Mouse (Mus musculus): ENCODE measurements around the gene Mllt10. TPM values are rescaled to one million over a fixed set of nuclear protein-coding genes. Genes with fewer than 3 reads are reported as not detected.
A peak's percentile ranks its signal among the peaks of the same experiment; 100 is the strongest.

Mllt10 gene
- polyA plus RNA-seq, 1 experiment from 2014 or later: 75.3 TPM

DNA sequence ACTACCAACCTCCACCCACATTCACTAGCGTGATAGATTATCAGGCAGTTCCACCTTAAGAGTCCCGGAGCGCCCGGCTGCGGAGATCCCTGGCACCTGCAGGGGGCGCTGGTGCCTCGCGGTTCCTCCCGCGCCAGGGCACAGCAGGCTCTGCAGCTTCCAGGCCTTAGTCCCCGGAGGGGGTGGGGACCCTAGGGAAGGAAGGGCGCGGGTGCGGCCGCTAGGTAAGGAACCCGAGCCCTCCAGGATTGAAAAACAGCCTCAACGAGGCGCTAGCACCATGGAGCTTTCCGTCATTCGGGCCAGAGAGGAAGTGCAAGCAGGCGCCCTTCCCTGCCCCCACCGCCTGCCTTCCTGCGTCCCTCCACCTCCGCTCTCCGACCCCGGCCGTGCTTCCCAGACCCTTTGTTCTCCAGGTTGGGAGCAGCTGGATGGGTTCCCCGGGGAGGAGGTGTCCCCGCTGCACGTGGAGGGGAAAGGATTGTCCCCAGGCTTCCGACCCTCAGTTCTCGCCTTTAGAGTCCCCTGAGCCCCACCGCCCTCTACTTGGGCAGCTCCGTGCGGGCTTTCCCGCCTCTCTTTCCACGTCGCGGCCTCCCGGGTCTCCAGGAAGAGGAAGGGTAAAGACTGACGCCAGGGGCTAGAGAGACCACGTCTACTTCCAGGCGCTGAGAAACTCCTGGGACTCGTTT lies 27.4 kb upstream of the Mllt10 start:
- WGBS: 0% methylated on average over 44 of the region's 44 CpGs
- peak overlapping the region; percentile 99 for H3K4me2 ChIP-seq
- peak; percentile 90 for ATAC-seq
- H3K36me3 ChIP-seq (ENCODE audit: poor library complexity, severe bottlenecking): no peaks in the 10 kb centered on the region
- peak overlapping the region; percentile 94 for H3K9ac ChIP-seq
- H3K4me1 ChIP-seq: peaks cover 68% of the 10 kb centered on the region
- peak overlapping the region; percentile 99 for H3K27ac ChIP-seq
- no peaks in the 10 kb centered on the region for H3K9me3 ChIP-seq (replicated peaks)
- no peaks in the 10 kb centered on the region for H3K27me3 ChIP-seq
- peak overlapping the region; percentile 60 for H3K4me3 ChIP-seq

GRCm38 (mm10) chr2:18028140-18029021 lies 26.7 kb upstream of the Mllt10 start:
- ATAC-seq: peak; percentile 65
- Histone ChIP-seq H3K36me3 (ENCODE audit: poor library complexity, severe bottlenecking) (no peaks in the 10 kb centered on the region), H3K4me3 (peak overlapping the region; percentile 60), H3K4me1 (peaks cover 75% of the 10 kb centered on the region), H3K9ac (peak overlapping the region; percentile 94), H3K27me3 (no peaks in the 10 kb centered on the region), H3K27ac (peak overlapping the region; percentile 99), H3K4me2 (peak overlapping the region; percentile 99), H3K9me3 (replicated peaks) (no peaks in the 10 kb centered on the region)
- under 1% methylated on average over 60 of the region's 61 CpGs for WGBS

DNA sequence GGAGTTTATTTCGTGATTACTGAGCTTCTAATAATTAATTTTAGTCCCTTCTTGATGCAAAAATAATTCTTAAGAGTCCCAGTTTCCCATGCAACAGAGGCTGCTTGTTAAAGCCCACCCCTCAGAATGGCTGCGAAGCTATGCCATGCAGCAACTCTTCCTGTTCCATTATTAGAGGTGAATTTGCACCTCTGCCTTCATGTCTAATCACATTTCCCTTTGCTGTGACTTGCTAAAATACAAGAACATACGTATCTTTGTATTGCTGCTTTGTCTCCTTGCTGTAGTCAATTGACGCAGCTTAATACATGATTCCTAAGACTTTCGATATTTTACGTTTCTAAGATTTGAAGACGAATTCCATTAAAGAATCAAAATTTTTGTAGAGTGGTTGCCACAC lies 25.4 kb upstream of the Mllt10 start:
- 25% methylated on average over 7 of the region's 7 CpGs for WGBS
- H3K4me3 ChIP-seq: peak overlapping the region; percentile 11; the same call in 1 of the 2 replicates
- H3K9ac ChIP-seq: peak overlapping the region; percentile 17; the same call in 1 of the 2 replicates
- no peak for ATAC-seq
- H3K27me3 ChIP-seq: no peaks in the 10 kb centered on the region
- H3K36me3 ChIP-seq (ENCODE audit: poor library complexity, severe bottlenecking): no peaks in the 10 kb centered on the region
- peak overlapping the region; percentile 47 for H3K4me2 ChIP-seq
- peak overlapping the region; percentile 17 for H3K27ac ChIP-seq
- no peaks in the 10 kb centered on the region for H3K9me3 ChIP-seq (replicated peaks)
- peaks cover 77% of the 10 kb centered on the region for H3K4me1 ChIP-seq

- peaks cover 72% of the 10 kb centered on the region for H3K4me1 ChIP-seq
- peak overlapping the region; percentile 44; the same call in 1 of the 2 replicates for H3K4me3 ChIP-seq
- 7% methylated on average over 8 of the region's 8 CpGs for WGBS
- H3K27me3 ChIP-seq: no peaks in the 10 kb centered on the region
- peak overlapping the region; percentile 87 for H3K9ac ChIP-seq
- H3K4me2 ChIP-seq: peak overlapping the region; percentile 93
- ATAC-seq: no peak
- no peaks in the 10 kb centered on the region for H3K9me3 ChIP-seq (replicated peaks)
- H3K36me3 ChIP-seq (ENCODE audit: poor library complexity, severe bottlenecking): no peaks in the 10 kb centered on the region
- peak overlapping the region; percentile 48 for H3K27ac ChIP-seq
Measured at GRCm38 (mm10) chr2:18030581-18030980, 24.5 kb upstream of the Mllt10 start.

GRCm38 (mm10) chr2:18031271-18031821 lies 23.7 kb upstream of the Mllt10 start:
- H3K9ac ChIP-seq: peak overlapping the region; percentile 87
- peak overlapping the region; percentile 44 for H3K4me3 ChIP-seq
- ATAC-seq: no peak
- H3K27ac ChIP-seq: peak overlapping the region; percentile 49
- peaks cover 65% of the 10 kb centered on the region for H3K4me1 ChIP-seq
- no peaks in the 10 kb centered on the region for H3K36me3 ChIP-seq (ENCODE audit: poor library complexity, severe bottlenecking)
- no peaks in the 10 kb centered on the region for H3K27me3 ChIP-seq
- 2% methylated on average over 26 of the region's 26 CpGs for WGBS
- H3K9me3 ChIP-seq (replicated peaks): no peaks in the 10 kb centered on the region
- H3K4me2 ChIP-seq: peak overlapping the region; percentile 93

- Histone ChIP-seq H3K9ac (peak overlapping the region; percentile 87), H3K27ac (peak overlapping the region; percentile 46), H3K36me3 (ENCODE audit: poor library complexity, severe bottlenecking) (no peaks in the 10 kb centered on the region), H3K9me3 (replicated peaks) (no peaks in the 10 kb centered on the region), H3K27me3 (no peaks in the 10 kb centered on the region), H3K4me1 (peaks cover 58% of the 10 kb centered on the region), H3K4me3 (peak overlapping the region; percentile 44), H3K4me2 (peak overlapping the region; percentile 93)
- no peak for ATAC-seq
- 1% methylated on average over 32 of the region's 34 CpGs for WGBS
Measured at GRCm38 (mm10) chr2:18031831-18032537, 23.1 kb upstream of the Mllt10 start.

GRCm38 (mm10) chr2:18032538-18032895 lies 22.5 kb upstream of the Mllt10 start:
- Histone ChIP-seq H3K9me3 (replicated peaks) (no peaks in the 10 kb centered on the region), H3K9ac (peak overlapping the region; percentile 87), H3K36me3 (ENCODE audit: poor library complexity, severe bottlenecking) (no peaks in the 10 kb centered on the region), H3K27ac (no peak overlapping the region), H3K27me3 (no peaks in the 10 kb centered on the region), H3K4me2 (peak overlapping the region; percentile 93), H3K4me3 (peak overlapping the region; percentile 44; the same call in 1 of the 2 replicates), H3K4me1 (peaks cover 56% of the 10 kb centered on the region)
- no peak for ATAC-seq
- 27% methylated on average over 5 of the region's 5 CpGs for WGBS

- H3K4me1 ChIP-seq: peaks cover 65% of the 10 kb centered on the region
- H3K9ac ChIP-seq: peak overlapping the region; percentile 87
- no peaks in the 10 kb centered on the region for H3K9me3 ChIP-seq (replicated peaks)
- 20% methylated on average over 10 of the region's 10 CpGs for WGBS
- H3K4me2 ChIP-seq: peak overlapping the region; percentile 93
- no peaks in the 10 kb centered on the region for H3K27me3 ChIP-seq
- peak overlapping the region; percentile 28; the same call in 1 of the 2 replicates for H3K27ac ChIP-seq
- peak overlapping the region; percentile 44; the same call in 1 of the 2 replicates for H3K4me3 ChIP-seq
- H3K36me3 ChIP-seq (ENCODE audit: poor library complexity, severe bottlenecking): no peaks in the 10 kb centered on the region
- peak; percentile 9; the same call in 1 of the 2 replicates for ATAC-seq
Measured at GRCm38 (mm10) chr2:18033166-18034108, 21.6 kb upstream of the Mllt10 start.

DNA sequence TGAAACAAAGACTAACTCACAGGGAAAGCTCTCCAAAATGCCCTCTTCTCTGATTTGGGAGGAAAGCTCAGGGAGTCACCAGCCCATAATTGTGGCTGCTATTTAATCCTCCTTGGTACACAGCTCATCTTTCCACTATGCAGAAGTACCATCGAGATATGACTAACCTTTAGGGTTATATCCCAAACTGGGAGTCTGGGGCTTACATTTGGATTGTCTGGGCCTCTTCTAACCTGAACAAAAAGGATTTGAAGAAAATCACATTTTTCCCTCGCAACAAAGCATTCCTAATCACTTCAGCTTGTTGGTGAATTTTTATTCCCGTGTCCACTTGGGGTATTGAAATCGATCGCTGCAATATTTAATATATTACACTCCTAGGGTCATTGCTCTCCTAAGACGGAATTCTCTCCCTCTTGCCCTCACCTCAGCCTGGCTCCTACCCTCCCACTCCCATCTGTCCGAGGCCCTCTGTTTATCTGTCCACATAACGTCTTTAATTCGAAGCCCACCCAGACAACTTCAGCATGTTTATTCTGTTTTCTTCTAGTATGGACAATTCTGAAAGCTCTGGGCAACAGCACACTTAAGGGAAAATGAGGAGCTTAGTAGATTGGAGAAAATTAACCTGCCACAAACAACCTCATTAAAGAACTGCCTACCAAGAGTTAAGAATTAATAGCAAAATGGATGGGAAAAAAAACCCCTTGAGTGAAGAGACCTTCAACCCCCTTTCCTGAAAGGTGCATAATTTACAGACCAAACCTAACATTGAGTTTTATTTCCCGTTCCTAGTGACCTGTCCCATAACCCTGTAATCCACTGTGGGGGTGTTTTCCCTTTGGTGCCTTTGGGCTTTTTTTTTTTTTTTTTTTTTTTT lies 20.4 kb upstream of the Mllt10 start:
- Histone ChIP-seq H3K4me2 (peak overlapping the region; percentile 93), H3K27ac (no peak overlapping the region), H3K9ac (peak overlapping the region; percentile 87; the same call in 1 of the 2 replicates), H3K36me3 (ENCODE audit: poor library complexity, severe bottlenecking) (no peaks in the 10 kb centered on the region), H3K4me1 (peaks cover 72% of the 10 kb centered on the region), H3K4me3 (no peak overlapping the region), H3K9me3 (replicated peaks) (no peaks in the 10 kb centered on the region), H3K27me3 (no peaks in the 10 kb centered on the region)
- ATAC-seq: no peak
- WGBS: 28% methylated on average over 10 of the region's 10 CpGs

DNA sequence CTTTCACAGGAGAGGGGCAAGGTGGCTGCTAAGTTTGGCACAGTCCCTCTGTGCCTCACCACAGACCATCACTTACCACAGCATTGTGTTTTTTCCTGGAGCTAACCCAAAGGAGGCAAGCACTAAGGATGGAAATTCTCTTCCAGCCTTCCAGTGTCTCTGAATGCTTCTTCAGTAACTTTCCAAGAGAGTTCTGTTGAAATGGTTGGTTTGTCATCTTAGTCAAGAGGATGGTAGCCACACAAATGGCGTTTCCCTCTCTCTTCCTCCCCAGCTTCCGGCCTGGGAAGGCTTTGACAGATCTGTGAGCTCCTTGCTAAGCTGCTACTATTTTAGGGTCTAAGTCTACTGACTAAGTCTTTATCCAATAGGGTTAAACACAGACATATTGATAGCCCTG lies 17.5 kb upstream of the Mllt10 start, which contains the start of gene A930004D18Rik:
TSS of gene A930004D18Rik (minus strand) at position 247 of the 400 bp plus-strand sequence.
- H3K9me3 ChIP-seq (replicated peaks): no peaks in the 10 kb centered on the region
- 0 out of 2 replicates have a peak within 1 kb of the TSS, but pooled peaks have one; percentile 95 for H3K4me3 ChIP-seq
- 62% methylated on average over 2 of the region's 2 CpGs for WGBS
- H3K9ac ChIP-seq: peak within 1 kb of the TSS; percentile 88; the same call in 1 of the 2 replicates
- no peaks in the 10 kb centered on the region for H3K36me3 ChIP-seq (ENCODE audit: poor library complexity, severe bottlenecking)
- ATAC-seq: no peak
- H3K4me2 ChIP-seq: peak within 1 kb of the TSS; percentile 87
- H3K4me1 ChIP-seq: peaks cover 73% of the 10 kb centered on the region
- H3K27ac ChIP-seq: no peak within 1 kb of the TSS
- no peaks in the 10 kb centered on the region for H3K27me3 ChIP-seq
